Mouse (Mus musculus) G1E (cell line): ENCODE measurements at regions not wholly inside any gene's neighbourhood (a gene's known extent, or its start where the extent isn't known, plus 50 kb on each side); places are given as distances from the start of the nearest gene placed in this dataset.
"Not testable (repeated sequence)": the region's sequence is repeated elsewhere in the genome, so short reads cannot be mapped to it uniquely, and the experiment has no call there.

Experiments
- ATAC-seq: 2 replicates; pipeline ENCODE4 v1.8.0; 2016; ENCODE audit warnings: mild to moderate bottlenecking; ENCODE audit not compliant: insufficient number of reproducible peaks, poor library complexity, low FRiP score, severe bottlenecking; ENCODE audit errors: extremely low read depth
- DNase-seq: peaks from one replicate; pipeline ENCODE4 v3.0.0; 2012; ENCODE audit warnings: low spot score
- H3K27me3 ChIP-seq: 2 replicates; pipeline ENCODE4 v1.6.1; 2012; ENCODE audit warnings: mild to moderate bottlenecking, low read length, inconsistent platforms; ENCODE audit not compliant: insufficient read depth
- H3K36me3 ChIP-seq: replicated peaks from 2 replicates; pipeline ENCODE3; 2012; ENCODE audit warnings: mild to moderate bottlenecking, inconsistent platforms
- H3K4me1 ChIP-seq: 2 replicates; pipeline ENCODE4 v1.6.1; 2012; ENCODE audit warnings: low read depth, low read length, inconsistent platforms, mixed read lengths; ENCODE audit not compliant: insufficient read depth
- H3K4me3 ChIP-seq: 2 replicates; pipeline ENCODE4 v1.5.1; 2012; ENCODE audit warnings: low read depth, mild to moderate bottlenecking, inconsistent platforms, low read length, moderate library complexity, mixed read lengths
- H3K9me3 ChIP-seq: replicated peaks from 2 replicates; pipeline ENCODE4 v1.6.1; 2012; ENCODE audit warnings: inconsistent platforms
- CTCF ChIP-seq: IDR thresholded peaks from 2 replicates; pipeline ENCODE4 v1.5.1; 2012; ENCODE audit warnings: low read depth, low read length, inconsistent platforms, mixed read lengths
- GATA1 ChIP-seq: IDR thresholded peaks from 2 replicates; pipeline ENCODE4 v1.6.1; 2012; ENCODE audit warnings: borderline replicate concordance, low read length, inconsistent platforms, mixed read lengths
- GATA2 ChIP-seq: IDR thresholded peaks from 2 replicates; pipeline ENCODE4 v1.6.1; 2012; ENCODE audit warnings: low read depth, low read length, inconsistent platforms, borderline replicate concordance
- POLR2AphosphoS5 ChIP-seq: IDR thresholded peaks from 2 replicates; pipeline ENCODE4 v1.6.1; 2012; ENCODE audit warnings: low read depth, low read length, inconsistent platforms; ENCODE audit not compliant: insufficient replicate concordance
- TAL1 ChIP-seq: conservative IDR thresholded peaks from 2 replicates; pipeline ENCODE4 v1.6.1; 2012; ENCODE audit warnings: low read depth, low read length, inconsistent platforms, mixed read lengths

GRCm38 (mm10) chr9:115446681-115447080, 136.5 kb upstream of the Stt3b start:
- no peak for TF ChIP-seq GATA2
- ATAC-seq: no peak
- DNase-seq: no peak
- no peaks in the 10 kb centered on the region for H3K36me3 ChIP-seq
- no peaks in the 10 kb centered on the region for H3K27me3 ChIP-seq
- H3K4me3 ChIP-seq: no peak overlapping the region
- H3K4me1 ChIP-seq: no peaks in the 10 kb centered on the region
- peaks cover 55% of the 10 kb centered on the region for H3K9me3 ChIP-seq

GRCm38 (mm10) chr9:115450741-115451320, 140.6 kb upstream of the Stt3b start:
- TF ChIP-seq GATA1 (no peak), CTCF (no peak), TAL1 (no peak), POLR2AphosphoS5 (no peak), GATA2 (no peak)
- DNase-seq: no peak
- H3K27me3 ChIP-seq: no peaks in the 10 kb centered on the region
- H3K4me1 ChIP-seq: no peaks in the 10 kb centered on the region
- ATAC-seq: no peak
- no peak overlapping the region for H3K4me3 ChIP-seq
- H3K9me3 ChIP-seq: peaks cover 61% of the 10 kb centered on the region
- H3K36me3 ChIP-seq: no peaks in the 10 kb centered on the region

- Histone ChIP-seq H3K9me3 (peaks cover 68% of the 10 kb centered on the region), H3K4me3 (no peak overlapping the region), H3K4me1 (no peaks in the 10 kb centered on the region), H3K36me3 (no peaks in the 10 kb centered on the region), H3K27me3 (no peaks in the 10 kb centered on the region)
- no peak for ATAC-seq
- TF ChIP-seq GATA2 (no peak), GATA1 (no peak), POLR2AphosphoS5 (no peak), TAL1 (no peak), CTCF (no peak)
- DNase-seq: no peak
Observed at GRCm38 (mm10) chr9:115454771-115455170, 144.6 kb upstream of the Stt3b start.

- Histone ChIP-seq H3K27me3 (no peaks in the 10 kb centered on the region), H3K9me3 (peaks cover 56% of the 10 kb centered on the region), H3K4me1 (no peaks in the 10 kb centered on the region), H3K36me3 (no peaks in the 10 kb centered on the region), H3K4me3 (no peak overlapping the region)
- ATAC-seq: no peak
- DNase-seq: no peak
- no peak for TF ChIP-seq GATA1
- TF ChIP-seq TAL1: no peak
- no peak for TF ChIP-seq CTCF
- TF ChIP-seq GATA2: no peak
- no peak for TF ChIP-seq POLR2AphosphoS5
Observed at GRCm38 (mm10) chr9:115456121-115456520, 145.9 kb upstream of the Stt3b start.

- Histone ChIP-seq H3K27me3 (no peaks in the 10 kb centered on the region), H3K4me3 (no peak overlapping the region), H3K36me3 (no peaks in the 10 kb centered on the region), H3K4me1 (no peaks in the 10 kb centered on the region), H3K9me3 (peaks cover 51% of the 10 kb centered on the region)
- DNase-seq (no peak), ATAC-seq (no peak)
- TF ChIP-seq GATA2 (no peak), CTCF (no peak), POLR2AphosphoS5 (no peak), TAL1 (no peak), GATA1 (no peak)
Observed at GRCm38 (mm10) chr9:115456638-115457037, 146.4 kb upstream of the Stt3b start.

- TF ChIP-seq TAL1 (no peak), CTCF (no peak), POLR2AphosphoS5 (no peak), GATA1 (no peak), GATA2 (no peak)
- H3K4me3 ChIP-seq: no peak overlapping the region
- ATAC-seq: no peak
- H3K27me3 ChIP-seq: no peaks in the 10 kb centered on the region
- H3K4me1 ChIP-seq: no peaks in the 10 kb centered on the region
- no peaks in the 10 kb centered on the region for H3K36me3 ChIP-seq
- peaks cover 44% of the 10 kb centered on the region for H3K9me3 ChIP-seq
- no peak for DNase-seq
Observed at GRCm38 (mm10) chr9:115457889-115458710, 147.9 kb upstream of the Stt3b start.

GRCm38 (mm10) chr9:115459075-115459474, 148.9 kb upstream of the Stt3b start:
- not testable (repeated sequence) for H3K36me3 ChIP-seq, ATAC-seq, H3K4me1 ChIP-seq, H3K27me3 ChIP-seq, H3K4me3 ChIP-seq, DNase-seq
- H3K9me3 ChIP-seq: peaks cover 42% of the 10 kb centered on the region
